Mouse (Mus musculus) kidney, adult 2 months (tissue): ENCODE measurements around the gene Dctn2.

Source experiments
- CTCF ChIP-seq: fragments of 200-500 bp; conservative IDR thresholded peaks from 2 replicates; pipeline ENCODE4 v1.5.1; 2011; ENCODE audit warnings: low read depth, mild to moderate bottlenecking, control low read depth, low read length, moderate library complexity, mixed read lengths; ENCODE audit not compliant: insufficient read depth, insufficient read length
- POLR2A ChIP-seq: fragments of 200-500 bp; IDR thresholded peaks from one replicate; pipeline ENCODE4 v1.6.1; 2011; ENCODE audit warnings: low read depth, low read length, control low read depth

- no peak for TF ChIP-seq POLR2A
- TF ChIP-seq CTCF, result no peak
These were observed 20.0 kb downstream of the Dctn2 start for GRCm38 (mm10) chr10:127286194-127286593.
